Mouse (Mus musculus) mesoderm, embryonic 11.5 days (tissue): ENCODE data around the gene Rom1.
A peak's percentile ranks its signal among the peaks of the same experiment; 100 is the strongest.
"Not testable (repeated sequence)": the region's sequence is repeated elsewhere in the genome, so short reads cannot be mapped to it uniquely, and the experiment has no call there.

Experiments
- DNase-seq: peaks from one replicate; pipeline ENCODE4 v3.0.0-alpha.2; 2012; ENCODE audit warnings: low read depth, low spot score

The Rom1 gene

DNA sequence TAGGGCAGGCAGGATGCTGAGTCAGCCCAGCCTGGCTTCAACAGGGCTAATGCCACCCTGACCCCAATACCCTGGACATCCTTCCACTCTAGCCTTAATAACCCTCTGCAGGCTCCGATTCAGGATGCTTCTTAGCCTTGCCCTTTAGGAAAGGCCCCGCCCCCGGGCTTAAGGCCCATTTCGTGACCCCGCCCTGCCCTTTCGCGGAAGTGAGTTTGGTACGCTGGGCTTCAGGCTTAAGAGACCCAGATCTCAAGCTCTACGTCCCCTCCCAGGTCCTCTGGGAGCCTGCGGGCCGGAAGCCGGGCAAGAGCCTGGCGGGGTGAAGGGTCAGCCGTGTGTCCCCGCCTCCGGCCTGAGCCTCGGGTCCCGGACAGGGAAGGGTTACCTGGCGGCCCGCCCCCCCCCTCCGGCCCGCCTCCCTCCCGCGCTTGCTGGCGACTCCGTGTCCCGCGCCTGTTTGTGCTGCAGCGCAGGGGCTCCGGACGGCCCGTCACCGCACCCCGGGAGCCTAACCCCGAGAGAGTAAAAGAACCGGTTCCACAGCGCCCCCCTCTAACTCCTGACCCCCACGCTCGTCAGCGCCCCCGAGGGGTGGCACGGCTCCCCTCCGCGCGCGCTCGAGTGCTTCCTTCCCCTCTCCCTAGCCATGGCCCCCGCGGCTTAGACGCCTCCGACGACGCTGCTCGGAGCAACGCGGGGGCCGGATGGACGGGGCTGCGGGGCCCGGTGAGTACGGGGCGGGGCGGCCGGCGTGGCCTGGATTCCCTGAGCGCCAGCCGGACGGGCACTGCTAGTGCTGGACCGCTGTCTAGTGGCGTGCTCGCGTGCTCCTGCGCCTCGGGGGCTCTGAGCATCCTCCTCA, at the start of gene Rom1, which contains the start of gene Eml3:
Gene Rom1 (minus strand): TSS at position 133 of the 865 bp plus-strand sequence.
Gene Eml3 (plus strand): TSS at position 329 of the 865 bp plus-strand sequence.
- peak; percentile 80 for DNase-seq

DNA sequence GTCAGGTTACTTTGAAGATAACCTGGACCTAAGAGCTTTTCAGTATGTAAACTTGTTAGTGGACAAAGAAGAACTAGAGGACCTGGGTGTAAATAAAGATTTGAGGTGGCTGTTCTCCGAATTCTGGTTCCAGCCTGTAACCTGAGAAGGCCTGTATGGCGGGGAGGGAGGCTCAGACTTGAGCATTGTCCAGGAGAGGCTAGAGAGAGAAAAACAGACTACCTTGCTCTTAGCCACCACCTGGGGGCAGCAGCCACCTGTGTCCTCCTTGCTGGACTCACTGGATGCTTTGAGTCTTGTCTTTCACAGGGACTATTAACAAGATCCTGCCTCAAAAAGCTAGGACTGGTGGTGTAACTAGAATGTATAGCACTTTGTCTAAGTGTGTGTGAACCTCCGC, 47.4 kb upstream of the Rom1 start:
- peak; percentile 66 for DNase-seq

- no peak for DNase-seq
Measured at GRCm38 (mm10) chr19:8975491-8975890, 46.3 kb upstream of the Rom1 start.

DNA sequence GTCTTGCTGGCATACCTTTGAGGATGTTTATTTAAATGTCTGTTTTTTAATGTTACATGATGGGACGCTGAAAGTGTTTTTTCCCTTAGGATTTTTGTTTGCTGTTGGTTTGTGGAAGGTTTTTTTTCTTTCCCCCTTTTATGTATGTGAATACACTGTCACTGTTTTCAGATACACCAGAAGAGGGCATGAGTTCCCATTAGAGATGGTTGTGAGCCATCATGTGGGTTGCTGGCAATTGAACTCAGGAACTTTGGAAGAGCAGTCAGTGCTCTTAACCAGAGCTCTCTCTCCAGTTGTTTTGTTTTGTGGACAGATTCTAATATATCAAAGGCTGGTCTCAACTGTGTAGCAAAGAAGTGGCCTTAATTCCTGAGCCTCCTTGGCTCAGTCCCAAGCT, 45.5 kb upstream of the Rom1 start:
- DNase-seq = no peak

- DNase-seq = not testable (repeated sequence)
Measured at GRCm38 (mm10) chr19:8972491-8972890, 43.3 kb upstream of the Rom1 start.

DNA sequence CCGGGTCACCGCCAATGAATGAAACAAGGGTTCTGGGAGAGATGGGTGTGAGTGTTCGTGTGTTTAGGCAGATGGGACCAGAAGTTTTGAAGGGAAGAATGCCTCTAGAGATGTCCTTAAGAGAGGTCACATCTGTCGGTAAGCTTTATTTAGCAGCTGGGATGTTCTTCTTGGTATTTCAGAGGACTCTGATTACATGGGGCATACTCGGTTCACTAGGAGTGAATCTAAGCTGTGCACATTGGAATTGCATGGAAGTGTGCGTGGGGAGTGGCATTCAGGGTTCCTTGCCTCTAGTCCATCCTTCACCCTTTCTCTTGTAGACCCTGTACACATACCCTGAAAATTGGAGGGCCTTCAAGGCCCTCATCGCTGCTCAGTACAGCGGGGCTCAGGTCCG, 38.7 kb upstream of the Rom1 start:
- DNase-seq = no peak

- no peak for DNase-seq
Measured at GRCm38 (mm10) chr19:8967373-8967743, 38.2 kb upstream of the Rom1 start.

GRCm38 (mm10) chr19:8966590-8967372, 37.6 kb upstream of the Rom1 start, which contains the start of gene Eef1g:
TSS of gene Eef1g (plus strand) at chr19:8967041.
- peak; percentile 99 for DNase-seq

GRCm38 (mm10) chr19:8966198-8966589, 37.0 kb upstream of the Rom1 start:
- no peak for DNase-seq

DNA sequence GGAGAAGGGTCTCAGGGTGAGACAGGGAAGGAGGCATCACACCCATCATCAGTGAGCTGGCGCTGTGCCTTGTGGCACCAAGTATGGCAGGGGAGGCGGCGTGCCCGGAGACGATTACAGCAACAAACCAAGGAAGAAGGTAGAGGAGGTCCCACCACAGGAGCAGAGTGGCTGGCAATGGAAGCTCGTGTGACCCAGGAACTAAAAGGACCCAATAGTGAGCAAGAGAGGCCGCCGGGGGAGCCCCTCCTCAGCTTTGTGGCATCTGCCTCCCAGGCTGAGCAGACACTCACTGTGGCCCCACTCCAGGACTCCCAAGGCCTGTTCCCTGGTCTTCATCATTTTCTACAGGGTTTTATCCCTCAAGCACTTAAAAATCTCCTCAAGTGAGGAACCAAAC, 36.6 kb upstream of the Rom1 start:
- DNase-seq = no peak

DNA sequence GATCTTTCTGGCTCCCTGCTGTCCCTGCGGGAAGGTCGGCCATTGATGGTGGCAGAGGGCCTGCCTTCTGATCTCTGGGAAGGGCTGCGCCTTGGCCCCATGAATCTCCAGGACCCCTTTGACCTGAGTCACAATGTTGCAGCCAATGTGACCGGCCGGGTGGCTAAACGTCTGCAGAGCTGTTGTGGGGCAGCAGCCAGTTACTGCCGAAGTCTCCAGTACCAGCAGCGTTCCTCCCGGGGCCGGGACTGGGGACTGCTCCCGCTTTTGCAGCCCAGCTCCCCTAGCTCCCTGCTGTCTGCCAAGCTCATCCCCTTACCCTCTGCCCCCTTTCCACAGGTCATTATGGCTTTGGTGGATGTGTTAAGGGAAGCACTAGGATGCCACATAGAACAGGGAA, 35.9 kb upstream of the Rom1 start:
- no peak for DNase-seq

DNA sequence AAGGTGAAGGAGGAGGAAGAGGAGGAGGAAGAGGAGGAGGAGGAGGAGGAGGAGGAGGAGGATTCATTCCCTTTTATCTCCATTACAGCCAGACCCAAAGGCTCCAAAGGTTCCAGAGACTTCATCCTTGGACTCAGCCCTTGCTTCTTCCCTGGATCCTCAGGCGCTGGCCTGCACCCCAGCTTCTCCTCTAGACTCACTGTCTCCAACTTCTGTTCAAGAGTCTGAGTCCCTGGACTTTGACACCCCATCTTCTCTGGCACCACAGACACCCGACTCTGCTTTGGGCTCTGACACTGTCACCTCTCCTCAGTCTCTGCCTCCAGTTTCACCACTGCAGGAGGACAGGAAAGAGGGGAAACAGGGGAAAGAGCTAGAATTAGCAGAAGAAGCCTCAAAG, 33.1 kb upstream of the Rom1 start:
- DNase-seq = no peak

DNA sequence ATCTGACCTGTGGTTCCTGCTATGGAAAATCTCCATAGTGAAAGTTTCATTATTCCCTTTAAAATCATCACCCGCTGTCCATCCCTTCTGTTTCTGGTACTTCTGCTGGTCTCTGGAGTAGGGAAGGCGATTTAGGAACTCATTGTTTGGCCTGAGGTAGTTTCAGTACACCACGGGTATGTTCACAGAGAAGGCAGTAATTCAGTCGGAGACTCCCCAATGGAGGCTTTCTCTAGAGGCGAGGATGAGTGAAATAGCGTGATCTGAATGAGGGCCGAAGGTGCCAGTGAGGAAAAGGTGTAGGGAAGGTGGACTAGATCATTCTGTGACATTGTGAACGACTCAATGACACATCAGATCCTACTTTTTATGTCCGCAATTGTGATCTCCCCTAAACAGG, 25.0 kb upstream of the Rom1 start:
- DNase-seq = no peak

- DNase-seq = peak; percentile 96
Measured at GRCm38 (mm10) chr19:8953135-8954039, 24.2 kb upstream of the Rom1 start, which contains the start of gene Tut1. TSS of gene Tut1 (plus strand) at chr19:8953847.

GRCm38 (mm10) chr19:8952241-8952640, 23.1 kb upstream of the Rom1 start:
- no peak for DNase-seq

- no peak for DNase-seq
Measured at GRCm38 (mm10) chr19:8950190-8950589, 21.0 kb upstream of the Rom1 start.

DNA sequence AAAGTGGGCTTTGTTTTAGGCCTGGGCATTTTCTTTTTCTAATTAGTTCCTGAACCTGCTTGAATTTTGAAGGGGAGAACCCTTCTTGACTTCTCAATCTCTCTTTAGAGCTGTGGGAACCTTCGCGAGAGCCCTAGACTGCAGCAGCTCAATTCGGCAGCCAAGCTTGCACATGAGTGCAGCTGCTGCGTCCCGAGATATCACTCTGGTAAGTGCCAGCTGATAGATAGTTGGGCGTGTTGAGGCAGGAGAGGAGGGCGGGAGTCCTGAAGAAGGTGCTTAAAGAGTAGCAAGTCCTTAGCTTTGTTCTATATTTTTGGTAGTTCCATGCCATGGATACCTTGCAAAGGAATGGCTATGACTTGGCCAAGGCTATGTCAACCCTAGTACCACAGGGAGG, 17.8 kb upstream of the Rom1 start:
- no peak for DNase-seq

DNA sequence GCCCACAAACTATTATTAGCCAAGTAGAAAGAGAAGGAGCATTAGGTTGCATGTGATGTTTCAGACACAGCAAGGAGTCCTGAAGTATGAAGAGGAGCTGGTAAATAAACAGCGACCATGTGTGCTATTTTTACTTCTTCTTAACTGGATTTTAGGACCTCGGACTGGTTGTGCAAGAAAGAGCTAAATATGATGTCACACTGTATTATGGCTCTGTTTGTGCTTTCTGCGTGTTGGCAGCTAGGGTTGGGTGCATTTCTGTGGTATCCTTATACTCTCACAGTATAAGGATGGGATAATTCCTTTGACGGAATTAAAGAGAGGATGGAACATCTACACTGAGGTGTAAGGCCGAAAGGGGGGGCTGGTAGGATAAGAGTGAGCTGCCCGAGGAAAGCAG, 16.1 kb upstream of the Rom1 start:
- no peak for DNase-seq

DNA sequence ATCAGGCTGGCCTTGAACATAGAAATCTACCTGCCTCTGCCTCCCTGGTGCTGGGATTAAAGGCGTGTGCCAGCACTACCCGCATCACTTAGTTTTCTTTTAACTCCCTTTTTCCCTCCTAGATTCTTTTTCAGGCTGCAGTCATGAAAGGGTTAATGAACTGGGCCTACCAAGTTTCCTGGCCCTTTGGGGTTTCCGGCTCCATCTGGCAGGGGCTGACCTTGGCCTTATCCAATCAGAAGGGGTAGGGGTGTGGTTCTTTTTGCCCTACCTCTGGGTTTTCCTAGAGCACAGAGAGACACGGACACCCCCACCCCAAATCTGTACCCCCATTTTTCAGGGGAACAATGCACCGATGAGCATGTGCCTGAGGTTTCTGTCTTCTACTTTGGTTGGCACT, 15.6 kb upstream of the Rom1 start:
- peak; percentile 86 for DNase-seq

- DNase-seq = no peak
Measured at GRCm38 (mm10) chr19:8944062-8944461, 14.9 kb upstream of the Rom1 start.

DNA sequence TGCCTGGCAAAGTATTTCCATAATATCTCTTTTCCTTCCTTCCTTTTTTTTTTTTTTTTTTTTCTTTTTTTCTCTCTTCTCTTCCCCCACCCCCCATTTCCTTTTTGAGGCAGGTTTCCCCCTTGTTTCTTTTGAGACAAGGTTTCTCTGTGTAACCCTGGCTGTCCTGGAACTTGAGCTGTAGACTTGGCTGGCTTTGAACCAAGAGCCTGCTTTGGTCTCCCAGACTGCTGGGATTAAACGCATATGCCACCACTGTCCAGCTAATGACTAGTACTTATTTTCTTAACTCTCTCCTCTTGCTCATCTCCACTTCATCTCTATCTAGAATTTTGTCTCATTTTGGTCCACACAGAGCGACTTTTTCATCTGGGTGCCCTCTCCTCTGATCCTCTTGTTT, 13.9 kb upstream of the Rom1 start:
- DNase-seq = no peak
